Mouse (Mus musculus) heart, adult 10 weeks (tissue): ENCODE measurements around the gene Nrip2. TPM values are rescaled to one million over a fixed set of nuclear protein-coding genes. Genes with fewer than 3 reads are reported as not detected.

ENCODE experiments used
- polyA plus RNA-seq: library from polyadenylated mRNA; stranded (reverse); fragments of 350-450 nt; fragmentation: Illumina TruSeq; extraction: RNeasy Lipid Tissue Mini Kit (QIAGEN cat#74804); gene quantifications from one replicate; pipeline ENCODE4 v1.2.3, GENCODE M21; 2014; ENCODE audit warnings: low read depth, low replicate concordance

The Nrip2 gene
- 2.7 TPM for polyA plus RNA-seq

DNA sequence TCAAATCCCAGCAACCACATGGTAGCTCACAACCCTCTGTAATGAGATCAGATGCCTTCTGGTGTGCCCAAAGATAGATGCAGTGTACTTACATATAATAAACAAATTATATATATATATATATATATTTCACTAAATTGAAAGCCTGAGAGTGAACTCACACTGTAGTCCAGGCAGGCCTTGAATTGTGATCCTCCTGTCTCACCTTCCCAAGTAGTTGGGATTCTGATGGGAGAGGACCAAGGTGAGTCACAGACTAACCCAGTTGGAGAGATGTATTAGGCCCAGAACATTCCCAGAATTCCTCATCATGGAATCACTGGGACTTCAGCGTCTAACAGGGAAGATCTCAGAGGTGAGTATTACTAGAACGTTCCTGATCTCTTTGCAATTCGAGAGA is at the start of gene Nrip2:
Gene Nrip2 (plus strand): TSS at position 301 of the 400 bp plus-strand sequence.

DNA sequence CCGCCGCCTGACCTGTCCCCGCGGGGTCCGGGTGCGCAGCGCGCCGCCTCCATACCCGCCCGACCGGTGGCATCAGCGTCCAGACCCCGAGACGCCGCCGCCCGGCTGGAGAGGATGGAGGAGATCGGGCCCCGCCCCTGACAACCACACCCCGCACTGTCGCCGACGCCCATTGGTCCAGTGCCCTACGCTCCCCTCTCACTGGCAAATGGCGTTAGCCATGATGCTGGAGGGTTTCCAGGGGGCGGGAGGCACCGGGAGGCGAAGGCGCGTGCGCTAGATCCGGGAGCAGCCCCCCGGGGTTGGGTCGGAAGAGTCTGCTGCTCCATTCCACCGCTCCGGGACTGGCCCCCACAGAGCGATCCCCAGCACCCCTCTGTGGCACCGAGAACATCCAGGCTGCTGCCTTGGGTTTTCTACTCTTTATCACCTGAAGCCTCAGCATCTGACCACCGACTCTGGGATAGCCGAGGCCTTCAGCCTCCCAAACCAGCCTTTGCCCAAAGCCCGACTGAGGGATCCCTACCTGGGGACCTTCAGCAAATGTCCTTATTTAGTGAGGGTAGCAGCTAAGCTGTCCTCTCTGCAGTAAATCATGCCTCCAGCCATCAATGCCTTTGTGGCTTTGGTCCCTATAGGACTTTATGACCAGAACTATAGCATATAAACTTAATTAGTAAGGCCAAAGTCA is 43.2 kb upstream of the Nrip2 start, which contains the start of gene Tulp3:
Gene Tulp3 (minus strand): TSS at position 126 of the 691 bp plus-strand sequence.

DNA sequence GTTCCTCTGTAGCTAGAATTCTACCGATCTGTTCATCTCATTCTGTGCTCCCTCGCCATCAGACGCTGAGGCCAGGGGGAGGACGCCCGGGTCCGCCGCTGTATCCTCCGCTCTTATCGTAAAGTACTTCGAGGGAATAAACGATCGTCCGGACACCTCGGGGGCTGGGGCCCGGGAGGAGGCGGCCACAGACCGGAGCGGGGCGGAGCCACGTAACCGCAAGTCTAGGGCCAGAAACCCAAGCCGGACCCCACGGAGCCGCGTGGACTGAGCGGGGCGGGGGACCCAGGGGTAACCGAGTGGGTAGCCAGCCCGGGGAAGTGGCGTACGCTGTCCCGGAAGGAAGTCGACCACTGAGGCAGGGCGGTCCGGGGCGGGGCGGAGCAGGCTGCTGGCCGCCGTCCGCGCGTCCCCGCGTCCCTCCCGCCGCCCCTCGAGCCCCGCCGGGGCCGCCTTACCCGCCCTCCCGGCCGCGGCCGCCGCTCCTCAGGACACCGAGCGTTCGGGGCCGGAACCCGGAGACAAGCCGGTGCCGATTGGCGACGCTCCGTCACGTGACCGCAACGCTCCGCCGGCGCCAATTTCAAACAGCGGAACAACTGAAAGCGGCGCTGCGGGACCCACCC is 36.6 kb upstream of the Nrip2 start, which contains the start of the genes Rhno1 and Foxm1:
Gene Rhno1 (minus strand): TSS at position 531 of the 626 bp plus-strand sequence.
Gene Foxm1 (plus strand): TSS at position 587 of the 626 bp plus-strand sequence.

DNA sequence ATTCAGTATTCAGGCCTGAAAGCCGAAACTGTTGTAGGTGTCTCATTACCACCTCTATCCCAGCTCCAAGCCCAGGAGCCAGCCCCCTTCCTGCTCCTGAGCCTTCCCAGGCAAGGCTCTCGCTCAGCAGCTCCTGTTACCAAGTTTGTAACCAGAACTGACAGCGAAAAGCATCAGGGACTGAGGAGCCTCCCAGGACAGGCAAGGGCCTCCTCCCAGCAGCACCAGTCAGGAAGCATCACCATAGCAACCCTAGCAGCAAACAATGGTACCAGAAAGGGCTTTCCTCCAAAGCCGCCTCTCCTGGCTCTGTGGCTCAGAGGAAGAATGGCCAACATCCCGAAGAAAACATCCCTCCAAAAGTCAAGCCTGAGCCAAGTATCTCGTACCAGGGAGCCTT is 23.9 kb upstream of the Nrip2 start, which contains the start of the genes Tex52 and Gm44596:
Gene Tex52 (plus strand): TSS at position 265 of the 400 bp plus-strand sequence.
Gene Gm44596 (plus strand): TSS at position 312 of the 400 bp plus-strand sequence.

DNA sequence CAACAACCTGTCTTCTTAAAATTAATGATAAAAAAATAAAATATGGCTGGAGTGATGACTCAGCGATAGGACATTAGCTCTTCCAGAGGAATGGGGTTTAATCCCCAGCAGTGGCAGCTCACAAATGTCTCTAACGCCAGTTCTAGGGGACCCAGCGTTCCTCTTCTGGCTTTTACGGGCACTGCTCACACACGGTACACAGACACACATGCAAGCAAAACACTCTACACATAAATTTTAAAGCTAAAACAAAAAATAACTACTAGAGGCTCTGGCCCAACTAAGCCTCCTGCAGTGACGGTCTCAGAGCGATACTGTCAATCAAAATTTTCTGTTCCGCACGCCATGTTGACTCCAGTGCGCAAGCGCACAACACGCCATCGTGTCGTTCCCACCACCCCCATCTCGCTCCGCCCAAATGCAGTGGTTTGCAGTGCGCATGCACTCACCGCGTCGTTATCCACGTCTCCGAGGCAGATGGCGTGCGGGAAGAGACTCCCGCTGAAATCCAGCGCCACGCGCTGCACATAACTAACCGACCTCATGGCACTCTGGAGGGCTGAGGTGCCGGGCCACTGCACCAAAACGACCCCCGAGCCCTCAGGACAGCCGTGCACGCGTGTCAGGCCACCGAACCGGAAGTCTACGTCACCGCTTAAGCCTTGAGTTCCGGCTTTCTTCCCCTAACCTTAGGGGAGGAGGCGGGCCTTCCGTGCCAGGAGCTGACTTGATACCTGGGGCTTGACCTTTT is 25.3 kb downstream of the Nrip2 start, which contains the start of gene Itfg2:
Gene Itfg2 (minus strand): TSS at position 663 of the 751 bp plus-strand sequence.

DNA sequence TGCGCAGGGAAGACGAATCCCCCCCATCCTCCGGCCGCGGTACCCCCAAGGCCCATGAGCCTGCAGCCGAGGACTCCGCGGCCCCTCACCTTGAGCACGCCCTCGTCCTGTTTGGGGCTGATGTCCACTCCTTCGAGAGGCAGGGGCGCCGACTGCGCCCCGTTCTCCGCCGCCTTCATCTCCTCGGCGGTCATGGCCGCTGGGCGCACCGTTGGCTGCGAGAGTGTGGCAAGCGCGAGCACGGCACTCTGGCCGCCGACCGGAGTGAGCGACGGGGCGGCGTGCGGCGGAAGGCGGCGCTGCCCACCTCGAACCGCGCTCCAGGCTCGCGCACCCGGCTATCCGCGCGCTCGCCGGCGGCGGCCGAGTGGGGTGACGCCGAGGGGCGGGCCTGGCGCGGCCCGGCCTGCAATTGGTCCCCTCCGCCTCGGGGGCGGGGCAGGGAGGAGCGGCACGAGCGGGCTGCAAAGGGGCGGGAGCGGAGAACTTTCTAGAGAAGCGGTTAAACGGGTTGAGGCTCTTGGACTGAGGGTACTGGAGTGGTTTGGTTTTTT is 39.3 kb downstream of the Nrip2 start, which contains the start of gene Fkbp4:
Gene Fkbp4 (minus strand): TSS at position 361 of the 554 bp plus-strand sequence.

Other genes starting within 250 kb of the Nrip2 start
- gene Tead4, start 98.5 kb upstream of the Nrip2 start, polyA plus RNA-seq = 1.6 TPM
- gene Tulp3, start 43.4 kb upstream of the Nrip2 start, polyA plus RNA-seq = 7.1 TPM
- gene Rhno1, start 36.4 kb upstream of the Nrip2 start, polyA plus RNA-seq = 13.7 TPM
- gene Foxm1, start 36.3 kb upstream of the Nrip2 start, polyA plus RNA-seq = 0.89 TPM
- not detected for gene Tex52, start 23.8 kb upstream of the Nrip2 start, polyA plus RNA-seq
- not detected for gene Gm44596, start 23.8 kb upstream of the Nrip2 start, polyA plus RNA-seq
- 19.0 TPM for gene Itfg2, start 25.6 kb downstream of the Nrip2 start, polyA plus RNA-seq
- 373 TPM for gene Fkbp4, start 39.4 kb downstream of the Nrip2 start, polyA plus RNA-seq
- 3.1 TPM for gene Pzp, start 127.4 kb downstream of the Nrip2 start, polyA plus RNA-seq
- not detected for gene A2ml1, start 182.3 kb downstream of the Nrip2 start, polyA plus RNA-seq
- not detected for gene Klrb1a, start 224.2 kb downstream of the Nrip2 start, polyA plus RNA-seq